Mouse (Mus musculus) lung, postnatal 10 days (tissue): ENCODE data around the gene Nkpd1.

ENCODE experiments used
- DNase-seq: peaks from one replicate; pipeline ENCODE4 v3.0.0; 2021

The Nkpd1 gene

DNA sequence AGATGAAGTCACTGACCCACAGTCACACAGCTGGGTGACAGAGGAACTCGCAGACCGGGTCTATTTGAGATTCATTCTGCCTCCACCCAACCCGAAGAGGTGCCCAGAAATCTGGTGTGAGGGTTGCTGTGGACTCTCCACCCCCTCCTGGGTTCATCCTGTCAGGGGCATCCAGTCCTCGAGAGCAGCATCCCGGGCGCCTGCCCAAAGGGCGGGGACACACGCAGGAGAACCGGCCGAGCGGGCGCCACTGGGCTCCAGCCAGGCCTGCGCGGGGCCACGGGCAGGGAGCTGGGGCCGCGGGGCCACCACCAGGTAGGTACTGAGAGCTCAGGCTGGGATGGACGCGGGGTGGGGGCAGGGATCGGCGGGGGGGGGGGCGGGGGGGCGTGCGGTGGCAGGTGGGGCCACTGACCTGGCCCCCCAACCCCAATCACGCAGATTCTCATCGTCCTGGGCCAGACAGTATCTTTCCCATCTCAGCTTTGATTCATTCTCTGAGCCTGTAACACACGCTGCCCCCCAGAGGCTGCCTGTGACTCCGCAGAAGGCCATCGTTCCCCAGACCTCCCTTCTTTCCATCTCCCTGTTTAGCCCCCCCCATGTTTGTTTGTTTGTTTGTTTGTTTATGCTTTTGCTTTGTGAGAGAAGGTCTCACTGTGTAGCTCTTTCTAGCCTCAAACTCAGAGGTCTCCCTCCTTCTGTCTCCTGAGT lies at the start of gene Nkpd1:
Nkpd1 (plus strand) TSS at position 187 of the 714 bp plus-strand sequence.
- DNase-seq, result peak; percentile 52

DNA sequence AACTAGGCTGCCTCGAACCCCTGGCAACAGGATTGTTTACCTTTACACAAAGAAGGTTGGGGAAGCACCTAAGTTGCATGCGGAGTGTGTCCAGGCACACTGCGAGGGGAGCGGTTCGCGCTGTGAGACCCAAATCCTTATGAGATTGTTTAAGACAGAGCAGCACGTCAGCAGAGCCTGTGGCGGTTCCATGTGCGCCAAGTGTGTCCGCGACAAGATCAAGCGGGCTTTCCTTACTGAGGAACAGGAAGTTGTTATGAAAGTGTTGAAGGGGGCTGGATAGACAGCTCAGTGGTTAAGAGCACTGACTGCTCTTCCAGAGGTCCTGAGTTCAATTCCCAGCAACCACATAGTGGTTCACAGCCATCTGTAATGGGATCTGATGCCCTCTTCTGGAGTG lies 49.4 kb upstream of the Nkpd1 start:
- DNase-seq, result no peak

DNA sequence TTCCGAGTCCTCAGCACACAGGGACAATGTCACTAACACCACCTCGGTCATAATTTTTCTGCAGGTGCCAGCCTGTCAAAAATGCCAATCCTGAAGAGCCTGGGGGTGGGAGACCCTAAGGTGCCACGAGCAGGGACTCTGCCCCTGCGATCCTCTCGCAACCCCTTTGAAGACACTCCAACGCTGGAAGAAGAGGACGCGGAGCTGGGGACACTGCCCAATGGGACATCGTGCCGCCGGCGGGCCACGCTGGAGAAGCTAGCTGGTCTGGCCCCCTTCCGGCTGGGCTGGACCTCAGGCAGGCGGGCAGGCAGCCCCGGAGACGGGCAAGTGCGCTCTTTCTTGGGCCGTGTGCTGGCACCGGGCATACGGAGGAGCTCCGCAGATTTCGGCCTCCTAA lies 48.2 kb upstream of the Nkpd1 start:
- no peak for DNase-seq

DNA sequence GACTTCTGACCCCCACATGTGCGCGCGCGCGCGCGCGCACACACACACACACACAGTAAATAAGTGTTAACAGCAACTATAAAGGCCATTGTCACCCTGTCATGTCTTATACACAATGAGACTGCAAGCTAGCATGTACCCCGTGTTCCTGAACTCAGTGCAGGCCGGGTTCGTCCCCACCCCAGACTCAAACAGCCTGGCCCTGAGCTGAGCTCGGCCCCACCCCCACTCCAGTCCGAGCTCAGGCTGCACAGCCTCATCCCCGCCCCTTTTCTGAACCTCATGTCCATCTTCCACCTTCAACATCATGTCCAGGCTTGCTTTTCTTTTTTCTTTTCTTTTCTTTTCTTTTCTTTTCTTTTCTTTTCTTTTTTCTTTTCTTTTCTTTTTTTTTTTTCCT lies 47.3 kb upstream of the Nkpd1 start:
- DNase-seq, result no peak

DNA sequence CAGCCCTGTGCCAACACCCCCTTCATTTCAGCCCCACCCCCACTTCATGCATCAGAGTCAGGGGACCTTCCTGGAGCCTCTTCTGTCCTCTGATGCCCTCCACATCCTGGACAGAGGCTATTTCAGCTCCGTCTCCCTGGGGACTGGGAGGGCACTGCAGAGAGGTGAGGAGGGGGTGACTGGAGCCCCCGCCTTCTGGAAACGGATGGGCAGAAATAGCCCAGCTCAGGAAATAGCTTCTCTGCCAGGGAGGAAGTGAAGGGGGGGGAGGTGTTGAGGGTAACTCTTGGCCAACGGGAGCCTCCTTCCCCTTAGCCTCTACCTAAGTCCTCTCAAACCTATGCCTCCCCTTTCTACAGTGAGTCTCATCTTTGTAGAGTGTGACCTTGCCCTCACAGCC lies 45.2 kb upstream of the Nkpd1 start:
- peak; percentile 76 for DNase-seq

DNA sequence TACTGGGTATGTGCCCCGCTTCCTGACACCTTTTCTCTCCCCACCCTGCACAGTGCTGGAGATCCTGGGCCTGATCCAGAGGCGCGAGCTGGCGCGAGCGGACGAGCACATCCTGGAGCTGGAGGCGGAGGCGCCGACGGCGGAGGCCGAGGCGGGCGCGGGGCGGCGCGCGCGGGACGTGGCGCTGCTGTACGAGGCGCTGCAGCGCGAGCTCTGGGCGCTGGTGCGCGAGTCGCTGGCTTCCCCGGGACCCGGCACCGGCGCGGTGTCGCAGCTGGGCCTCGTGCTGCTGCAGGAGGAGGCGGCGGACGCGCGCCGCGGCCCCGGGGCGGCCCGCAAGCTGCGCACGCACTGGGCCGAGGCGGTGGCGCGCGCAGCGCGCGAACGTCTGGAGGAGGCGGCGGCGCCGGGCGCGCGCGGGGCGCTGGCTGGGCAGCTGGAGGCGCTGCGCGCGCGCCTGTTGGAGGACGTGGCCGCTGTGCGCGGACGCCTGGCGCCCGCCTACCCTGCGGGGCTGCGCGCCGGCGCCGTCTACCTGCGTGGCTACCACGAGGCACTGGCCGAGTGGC lies 43.7 kb upstream of the Nkpd1 start:
- DNase-seq, result peak; percentile 86

DNA sequence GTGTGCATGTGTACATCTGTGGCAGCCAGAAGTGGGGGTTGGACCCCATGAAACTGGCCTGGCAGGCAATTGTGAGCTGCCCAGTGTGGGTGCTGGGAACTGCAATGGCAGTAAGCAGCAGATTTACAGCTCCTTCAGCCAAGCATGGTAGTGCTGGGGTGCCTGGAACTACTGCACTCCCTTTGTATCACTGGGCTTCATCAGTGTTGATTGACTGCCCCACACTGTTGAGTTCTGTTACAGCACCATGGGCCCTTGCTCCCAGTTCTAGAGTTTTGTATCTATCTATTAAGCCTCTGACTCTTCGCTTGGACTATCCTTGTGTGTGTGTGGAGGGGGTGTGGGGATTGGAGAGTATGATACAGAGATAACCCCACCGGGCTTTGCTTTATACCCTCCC lies 40.6 kb upstream of the Nkpd1 start:
- DNase-seq, result no peak

DNA sequence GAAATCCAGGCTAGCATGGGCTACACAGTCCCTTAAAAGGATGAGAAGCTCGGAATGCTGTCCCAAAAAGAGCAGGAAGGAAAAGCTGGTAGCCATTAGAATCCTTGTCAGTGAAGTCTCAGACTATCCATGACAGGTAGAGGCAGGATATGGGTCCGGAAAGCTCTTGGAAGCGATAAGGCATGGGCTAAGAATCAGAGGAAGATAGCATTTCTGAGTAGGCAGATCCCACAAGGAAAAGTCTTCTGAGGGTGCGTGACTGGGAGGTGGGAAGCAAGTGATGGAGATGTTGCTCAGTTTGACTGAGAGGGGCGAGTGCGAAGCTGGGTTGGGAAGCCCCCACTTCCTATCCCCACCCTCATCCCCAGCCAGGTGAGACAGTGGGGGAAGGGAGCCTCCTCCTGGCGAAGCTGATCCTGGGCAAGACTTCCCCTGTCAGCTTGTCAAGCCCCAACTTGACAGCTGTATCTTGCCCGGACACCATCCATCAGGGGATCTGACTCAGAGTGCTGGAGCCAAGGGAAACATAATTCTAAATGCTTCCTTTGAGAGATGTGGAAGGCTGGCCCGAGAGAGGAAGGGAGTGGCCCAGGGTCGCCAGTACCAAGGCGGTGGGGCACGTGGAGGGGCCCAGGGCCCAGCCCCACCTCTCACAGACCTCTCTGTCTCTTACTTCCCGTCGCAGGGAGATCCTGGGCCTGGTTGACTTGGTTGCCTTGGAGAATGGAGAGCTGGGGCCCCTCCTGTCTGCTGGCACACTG lies 39.8 kb upstream of the Nkpd1 start:
- DNase-seq, result peak; percentile 45

DNA sequence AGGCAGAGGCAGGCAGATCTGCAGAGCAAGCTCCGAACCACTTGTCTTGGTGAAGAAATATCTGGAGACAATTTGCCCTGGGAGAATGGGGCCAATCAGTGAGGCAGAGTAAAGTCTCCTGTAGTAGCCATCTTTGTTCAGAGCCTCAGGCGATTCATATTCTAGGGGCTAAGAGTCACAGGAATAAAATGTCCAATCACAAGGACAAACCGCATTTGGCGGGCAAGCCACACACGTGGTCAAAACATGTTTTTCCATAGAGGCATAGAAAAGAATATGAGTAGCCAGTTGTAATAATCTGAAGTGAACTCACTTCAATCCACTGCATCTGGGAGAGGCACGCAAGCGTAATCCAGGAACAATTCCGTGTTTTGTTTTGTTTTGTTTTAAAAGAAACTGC lies 34.4 kb upstream of the Nkpd1 start:
- DNase-seq, result no peak

DNA sequence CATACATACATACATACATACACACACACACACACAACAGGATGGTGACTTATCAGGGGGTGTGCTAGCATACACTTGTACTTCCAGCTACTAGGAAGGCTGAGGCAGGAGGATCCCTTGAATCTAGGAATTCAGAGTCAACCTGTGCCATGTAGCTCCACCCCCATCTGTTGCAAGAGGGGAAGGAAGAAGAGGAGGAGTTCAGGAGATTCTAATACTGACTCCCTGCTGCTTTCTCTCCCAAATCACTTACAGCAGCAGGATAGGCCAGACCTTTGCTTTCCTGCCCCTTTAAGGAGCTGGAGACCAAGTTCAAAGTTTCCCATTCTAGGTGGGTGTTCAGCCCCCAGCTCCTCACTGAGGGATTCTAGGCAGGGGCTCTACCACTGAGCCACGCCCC lies 32.1 kb upstream of the Nkpd1 start:
- DNase-seq, result no peak

DNA sequence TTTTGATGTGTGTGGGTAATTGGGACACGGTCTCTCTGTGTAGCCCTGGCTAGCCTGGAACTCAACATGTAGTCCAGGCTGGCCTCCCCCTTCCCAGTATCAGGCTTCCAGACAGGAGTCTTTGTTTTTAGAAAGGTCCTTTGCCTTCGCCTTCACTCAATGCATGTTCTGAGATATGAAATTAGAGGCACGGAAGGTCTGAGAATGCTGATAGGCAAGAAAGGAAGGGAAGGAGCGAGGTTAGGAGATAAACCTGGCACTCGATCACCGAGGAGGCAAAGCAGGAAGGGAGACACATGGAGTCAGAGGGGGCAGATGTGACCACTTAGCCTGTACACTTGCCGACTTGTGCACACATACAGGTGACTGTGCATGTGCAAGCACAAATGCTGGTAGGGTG lies 31.1 kb upstream of the Nkpd1 start:
- no peak for DNase-seq

DNA sequence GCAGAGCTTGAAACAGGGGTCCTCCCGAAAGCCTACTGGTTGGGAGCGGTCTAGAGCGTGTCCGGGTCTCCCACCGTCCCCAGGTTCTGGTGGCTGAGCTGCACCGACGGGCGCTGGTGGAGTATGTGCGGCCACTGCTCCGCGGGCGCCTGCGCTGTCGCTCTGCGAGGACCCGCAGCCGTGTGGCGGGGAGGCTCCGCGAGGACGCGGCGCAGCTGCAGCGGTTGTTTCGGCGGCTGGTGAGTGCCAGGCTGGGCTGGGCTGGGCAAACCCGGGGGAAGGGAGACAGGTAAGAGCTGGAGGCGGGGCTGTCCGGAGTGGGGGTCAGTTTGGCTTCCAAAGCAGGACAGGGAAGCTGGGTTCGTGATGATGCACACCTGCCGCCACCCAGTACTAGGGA lies 28.1 kb upstream of the Nkpd1 start:
- no peak for DNase-seq

DNA sequence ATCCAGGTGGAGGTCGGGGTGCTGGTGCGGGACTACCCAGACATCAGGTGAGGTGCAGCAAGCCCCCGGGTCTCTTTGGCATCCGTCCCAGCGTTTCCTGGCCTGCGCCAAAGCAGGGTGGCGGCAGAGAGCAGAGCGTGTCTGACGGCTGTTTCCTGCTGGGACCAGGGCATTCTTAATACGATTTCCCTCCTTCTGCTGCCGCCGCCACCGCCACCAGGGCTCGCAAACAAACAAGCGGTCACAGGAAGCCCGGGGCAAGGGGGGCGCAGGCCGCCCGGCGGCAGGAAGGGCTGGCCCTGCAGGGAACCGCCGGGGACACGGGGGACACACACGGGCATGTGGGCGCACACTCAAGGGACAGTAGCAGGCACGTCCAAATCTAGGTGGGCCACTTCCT lies 25.9 kb upstream of the Nkpd1 start:
- DNase-seq, result peak; percentile 87

DNA sequence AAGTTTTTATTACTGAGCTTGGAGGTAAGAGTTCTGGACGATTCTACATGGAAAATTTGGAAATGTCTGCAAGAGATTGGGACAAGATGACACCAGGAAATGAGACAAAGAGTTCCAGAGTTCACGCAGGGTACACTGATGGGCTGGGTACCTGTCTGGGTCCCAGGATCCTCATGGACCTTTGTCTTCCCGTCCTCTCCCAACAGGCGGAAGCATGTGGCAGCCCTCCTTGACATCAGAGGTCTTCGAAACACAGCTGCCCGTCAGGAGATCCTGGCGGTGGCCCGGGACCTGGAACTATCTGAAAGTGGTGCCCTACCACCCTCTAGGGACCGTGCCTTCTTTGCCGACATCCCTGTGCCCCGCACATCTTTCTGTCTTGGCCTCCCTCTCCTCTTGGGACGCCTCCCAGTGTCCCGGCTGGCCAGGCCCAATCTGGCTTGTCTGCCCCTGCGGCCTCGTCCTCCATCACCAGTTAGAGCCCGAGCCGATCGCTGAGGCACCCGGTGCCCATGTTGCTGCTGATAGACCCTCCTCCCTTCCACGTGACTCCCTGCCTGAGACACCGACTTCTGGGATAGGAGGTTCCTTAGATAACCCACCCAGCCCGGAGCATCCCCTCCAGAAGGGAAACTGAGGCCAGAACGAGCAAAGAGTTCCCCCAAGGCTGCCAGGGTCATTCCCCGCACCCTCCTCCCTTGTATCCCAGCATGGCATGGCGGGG lies 22.7 kb upstream of the Nkpd1 start:
- no peak for DNase-seq

DNA sequence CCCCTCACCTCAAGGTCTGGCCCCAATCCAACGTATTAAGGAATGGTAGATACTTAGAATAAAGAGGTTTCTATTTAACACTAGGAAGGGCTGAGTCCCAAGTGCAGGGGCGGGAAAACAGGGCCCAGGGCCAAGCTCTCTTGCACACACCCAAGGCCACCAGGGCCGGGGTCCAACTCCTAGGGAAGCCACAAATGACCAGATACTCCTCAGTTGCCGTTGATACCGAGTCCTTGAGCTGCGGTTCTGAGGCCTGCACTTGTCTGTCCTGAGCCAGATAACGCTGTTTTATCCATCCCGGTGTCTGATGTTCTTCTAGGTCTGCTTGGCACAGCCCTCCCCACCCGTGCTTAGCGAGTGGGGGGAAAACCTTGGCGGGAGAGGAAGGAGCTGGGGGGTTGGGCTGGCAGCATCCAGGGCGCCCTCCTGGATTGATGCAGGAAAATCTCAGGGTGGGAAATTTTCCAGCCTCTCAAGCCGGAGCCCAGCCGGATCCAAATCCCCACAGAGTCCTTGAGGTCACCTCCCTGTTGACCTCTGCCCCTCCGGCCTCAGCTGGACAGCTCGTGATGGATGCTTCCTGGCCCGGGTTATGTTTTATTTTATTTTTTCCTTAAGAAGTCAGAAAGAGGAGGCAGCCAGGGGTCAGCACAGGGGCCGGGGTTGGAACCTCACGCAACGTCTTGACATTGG lies 22.0 kb upstream of the Nkpd1 start:
- no peak for DNase-seq

DNA sequence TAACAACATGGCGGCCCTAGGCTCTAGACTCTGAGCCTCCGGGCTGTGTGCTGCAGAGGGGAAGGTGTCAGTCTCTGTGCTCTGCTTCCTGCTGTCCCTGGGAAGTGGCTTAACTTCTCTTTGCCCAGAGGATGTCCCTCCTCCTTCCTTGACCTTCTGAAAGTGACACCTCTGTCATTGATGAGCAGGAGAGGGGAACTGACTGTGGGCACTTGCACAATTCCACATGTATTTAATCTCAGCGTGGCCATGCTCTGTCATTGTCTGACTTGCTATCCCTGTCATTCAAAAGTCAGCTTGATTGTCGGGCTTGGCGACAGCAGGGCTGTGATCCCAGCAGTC lies 21.5 kb upstream of the Nkpd1 start:
- no peak for DNase-seq

DNA sequence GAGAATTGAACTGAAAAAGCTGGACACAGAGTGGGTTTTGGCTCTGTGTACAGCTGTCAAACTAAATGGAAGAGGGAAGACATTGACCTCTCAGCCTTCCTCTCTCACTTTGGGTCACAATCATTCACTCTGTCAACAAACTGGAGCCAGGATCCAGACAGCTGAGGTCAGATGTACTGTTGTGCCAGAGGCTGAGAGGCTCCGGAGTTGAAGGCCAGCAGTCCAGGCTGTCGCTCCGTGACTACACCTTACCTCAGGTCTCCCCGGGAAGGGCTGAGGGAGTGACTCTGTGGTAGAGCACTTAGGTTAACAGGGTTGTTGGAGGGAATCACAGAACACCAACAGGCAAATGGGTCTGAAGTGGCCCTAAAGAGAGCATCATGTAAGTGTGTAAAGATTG lies 19.3 kb upstream of the Nkpd1 start:
- no peak for DNase-seq

DNA sequence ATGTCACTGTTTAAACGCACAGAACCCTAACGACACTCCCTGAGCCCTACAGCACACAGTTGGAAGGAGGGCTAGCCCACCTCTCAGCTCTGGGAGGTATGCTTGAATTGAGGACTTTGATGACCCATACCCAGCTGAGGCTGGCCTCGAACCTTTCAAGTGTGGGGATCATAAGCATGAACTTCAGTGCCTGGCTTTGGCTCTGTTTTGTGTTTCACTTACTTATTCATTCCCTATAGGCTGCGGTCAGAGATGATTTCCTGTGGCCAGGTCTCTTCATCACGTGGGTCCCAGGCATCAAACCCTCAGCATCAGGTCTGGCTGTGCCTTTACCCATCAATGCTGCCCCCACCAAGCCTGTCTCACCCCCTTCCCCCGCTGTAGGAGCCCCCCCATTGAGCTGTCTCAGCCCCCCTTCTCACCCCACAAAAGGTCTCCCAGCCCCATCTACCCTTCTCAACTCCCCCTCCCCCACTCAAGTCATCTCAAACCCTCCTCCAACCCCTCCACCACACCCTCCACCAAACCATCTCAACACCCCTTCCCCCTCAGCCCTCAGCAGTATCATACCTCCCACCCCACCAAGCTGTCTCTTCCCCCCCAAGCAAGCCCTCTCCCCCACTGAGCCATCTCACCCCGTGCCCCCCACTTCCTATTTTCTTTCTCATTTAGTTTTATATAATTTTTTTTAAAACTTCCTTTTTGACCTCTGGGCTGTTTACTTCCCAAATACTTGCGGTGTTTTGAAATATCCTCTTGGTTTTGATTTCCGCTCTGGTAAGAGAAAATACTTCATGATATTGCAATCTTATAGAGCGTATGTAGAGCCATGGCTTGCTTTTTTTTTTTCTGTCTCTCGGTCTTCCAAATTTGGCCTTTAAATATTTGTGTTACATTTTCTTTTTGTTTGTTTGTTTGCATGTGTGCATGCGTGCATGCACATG lies 16.9 kb upstream of the Nkpd1 start:
- DNase-seq, result no peak

DNA sequence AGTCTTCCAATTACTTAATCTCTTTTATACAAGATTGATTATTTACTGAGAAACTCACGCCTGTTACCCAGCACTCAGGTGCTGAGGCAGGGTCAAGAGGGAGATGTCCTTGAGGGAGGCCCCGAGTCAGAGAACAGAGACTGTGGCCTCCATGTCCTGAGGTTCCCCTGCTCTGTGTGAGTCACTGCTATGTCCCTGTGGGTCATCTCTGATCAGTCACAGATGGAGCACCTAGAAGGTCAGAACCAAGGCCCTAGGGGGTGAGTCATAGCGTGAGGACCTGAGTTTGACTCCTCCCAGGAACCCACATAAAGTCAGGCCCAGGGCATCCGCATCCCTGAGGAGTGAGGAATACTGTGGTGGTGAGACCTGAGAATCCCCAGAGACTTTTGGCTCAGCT lies 16.0 kb upstream of the Nkpd1 start:
- DNase-seq, result no peak

DNA sequence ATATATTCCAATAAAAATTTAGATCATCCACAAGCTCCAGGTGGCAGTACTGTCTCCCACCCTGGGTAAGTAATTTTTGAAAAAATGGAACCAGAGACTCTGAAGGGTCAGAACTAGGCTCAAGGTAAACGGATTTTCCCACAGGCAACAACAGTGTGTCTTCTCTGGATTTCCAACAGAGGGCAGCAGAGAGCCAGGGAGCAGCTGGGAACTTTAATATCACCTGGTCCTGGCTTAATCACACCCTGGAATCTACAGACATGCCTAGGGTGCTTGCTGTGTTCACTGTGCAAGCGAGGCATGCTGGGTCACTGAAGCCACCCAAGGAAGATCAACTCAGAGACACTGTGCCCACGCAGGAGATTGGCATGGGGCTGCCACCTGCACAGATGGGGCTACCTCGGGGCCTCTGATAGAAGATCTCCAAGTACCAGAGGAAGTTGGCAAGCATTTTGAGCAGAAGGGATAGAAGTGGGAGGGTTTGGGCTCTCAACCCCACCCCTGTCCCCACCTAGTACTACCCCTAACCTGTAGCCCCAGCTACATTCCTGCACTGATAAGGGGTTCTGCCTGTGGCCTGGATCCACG lies 14.1 kb upstream of the Nkpd1 start:
- DNase-seq, result peak; percentile 74

DNA sequence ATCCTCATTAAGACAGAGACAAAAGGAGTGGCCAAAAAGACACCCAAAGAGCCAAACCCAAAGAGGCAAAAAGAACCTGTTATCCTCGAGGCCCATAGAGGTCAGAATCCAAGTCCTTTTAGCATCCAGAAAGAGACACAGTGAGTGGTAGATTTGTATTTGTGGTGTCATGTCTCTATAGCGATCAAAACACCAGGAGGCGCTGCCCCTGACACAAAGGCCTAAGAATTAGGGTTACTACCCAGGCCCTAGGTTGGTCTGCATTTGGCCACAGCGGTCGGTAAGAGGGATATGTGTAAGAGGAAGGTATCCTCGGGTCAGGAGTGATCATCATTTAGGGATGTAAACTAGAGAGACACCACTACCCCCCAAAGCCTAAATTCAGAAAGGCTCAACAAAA lies 11.3 kb upstream of the Nkpd1 start:
- no peak for DNase-seq
